Mouse (Mus musculus) neural tube, embryonic 13.5 days (tissue): ENCODE results near the gene Xcl1. TPM values are rescaled to one million over a fixed set of nuclear protein-coding genes. Genes with fewer than 3 reads are reported as not detected.
"Not testable (repeated sequence)": the region's sequence is repeated elsewhere in the genome, so short reads cannot be mapped to it uniquely, and the experiment has no call there.

ENCODE experiments used
- ATAC-seq: fragments of 200-750 bp; cut with Nextera tagmentation; 2 replicates; pipeline ENCODE4 v1.8.0; 2017; ENCODE audit warnings: low read depth, mild to moderate bottlenecking, moderate TSS enrichment, moderate library complexity
- H3K27ac ChIP-seq: fragments of 300-500 bp; sonication (generic); replicated peaks from 2 replicates; pipeline ENCODE4 v1.5.1; 2015; ENCODE audit warnings: moderate library complexity, mild to moderate bottlenecking, inconsistent platforms
- H3K27me3 ChIP-seq: fragments of 300-500 bp; sonication (generic); 2 replicates; pipeline ENCODE4 v1.6.1; 2015; ENCODE audit warnings: mild to moderate bottlenecking, inconsistent platforms
- H3K36me3 ChIP-seq: fragments of 300-500 bp; sonication (generic); 2 replicates; pipeline ENCODE4 v1.6.1; 2015; ENCODE audit warnings: mild to moderate bottlenecking, inconsistent platforms
- H3K4me1 ChIP-seq: fragments of 300-500 bp; sonication (generic); replicated peaks from 2 replicates; pipeline ENCODE4 v1.6.1; 2015; ENCODE audit warnings: inconsistent platforms
- H3K4me2 ChIP-seq: fragments of 300-500 bp; sonication (generic); 2 replicates; pipeline ENCODE4 v1.6.1; 2015; ENCODE audit warnings: inconsistent platforms, mild to moderate bottlenecking, moderate library complexity
- H3K4me3 ChIP-seq: fragments of 300-500 bp; sonication (generic); 2 replicates; pipeline ENCODE4 v1.5.1; 2015; ENCODE audit warnings: mild to moderate bottlenecking, inconsistent platforms
- H3K9ac ChIP-seq: fragments of 300-500 bp; sonication (generic); 2 replicates; pipeline ENCODE4 v1.6.1; 2015; ENCODE audit warnings: moderate library complexity, mild to moderate bottlenecking, inconsistent platforms
- H3K9me3 ChIP-seq: fragments of 300-500 bp; sonication (generic); 2 replicates; pipeline ENCODE4 v1.6.1; 2016; ENCODE audit warnings: inconsistent platforms
- WGBS: fragments of 180-500 bp; shearing (Covaris S2); methylation state at CpG from one replicate; pipeline ENCODE4 v1.1.7; 2015; 5-methylcytosine and 5-hydroxymethylcytosine counted together
- polyA plus RNA-seq: library from polyadenylated mRNA; unstranded; fragments of >200 nt; fragmentation: Nextera tagmentation; extraction: Ambion mirVana; gene quantifications from 2 replicates; pipeline ENCODE4 v1.2.1, GENCODE M21; 2015

Gene Xcl1
- not detected in 2 replicates for polyA plus RNA-seq

DNA sequence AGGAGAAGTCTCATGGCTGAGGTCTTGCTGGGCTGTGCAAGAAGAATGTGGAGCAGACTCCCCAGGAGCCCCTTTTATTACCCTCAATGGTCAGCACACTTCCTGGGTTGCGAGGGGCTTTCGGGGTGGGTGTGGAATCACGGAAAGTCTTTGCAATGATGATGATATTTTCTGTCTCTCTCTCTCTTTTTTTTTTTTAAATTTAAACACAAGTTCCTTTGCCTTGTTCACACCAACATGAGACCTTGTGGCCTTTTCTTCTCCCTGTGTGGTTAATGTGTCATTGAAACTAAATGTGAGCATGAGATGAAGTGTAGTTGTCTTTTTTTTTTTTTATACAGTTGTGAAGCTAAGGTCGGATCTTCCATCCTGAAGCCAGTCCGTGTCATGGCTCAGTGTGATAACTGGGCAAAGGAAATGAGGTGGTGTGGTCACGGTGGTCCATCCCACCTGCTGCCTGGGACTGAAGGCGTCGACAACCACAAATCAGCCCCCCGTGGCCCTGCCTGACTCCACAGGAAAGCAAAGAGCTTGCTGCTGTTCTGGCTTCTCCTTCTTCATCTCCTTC, at the start of gene Xcl1:
TSS of gene Xcl1 (minus strand) at position 51 of the 568 bp plus-strand sequence.
- 63% methylated on average over 9 of the region's 9 CpGs for WGBS
- no peaks in the 10 kb centered on the region for H3K27me3 ChIP-seq
- no peak for ATAC-seq
- H3K4me1 ChIP-seq: no peaks in the 10 kb centered on the region
- H3K4me2 ChIP-seq: no peak within 1 kb of the TSS
- no peak within 1 kb of the TSS for H3K9ac ChIP-seq
- H3K9me3 ChIP-seq: no peaks in the 10 kb centered on the region
- H3K4me3 ChIP-seq: no peak within 1 kb of the TSS
- no peak within 1 kb of the TSS for H3K27ac ChIP-seq
- no peaks in the 10 kb centered on the region for H3K36me3 ChIP-seq

DNA sequence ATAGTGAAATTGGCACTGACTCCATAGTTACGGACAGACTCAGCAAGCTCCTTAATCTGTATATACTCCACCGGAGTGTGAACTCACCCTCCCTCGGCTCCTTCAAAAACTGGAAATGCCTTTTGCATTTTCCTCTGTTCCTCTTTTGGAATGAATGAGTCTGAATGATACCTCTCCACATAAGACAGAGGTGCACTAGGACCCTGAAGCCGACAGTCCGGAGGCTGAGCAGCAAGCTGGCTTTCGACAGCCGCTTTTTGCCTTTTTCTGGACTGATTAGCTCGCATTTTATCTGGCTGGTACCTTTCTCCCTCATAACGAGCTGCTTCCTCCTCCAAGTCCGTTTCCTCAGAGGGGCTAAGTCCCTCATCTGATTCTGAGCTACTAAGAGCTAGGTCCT, 49.4 kb upstream of the Xcl1 start:
- not testable (repeated sequence) for H3K4me2 ChIP-seq, H3K27me3 ChIP-seq, H3K27ac ChIP-seq, H3K4me3 ChIP-seq, H3K36me3 ChIP-seq, H3K4me1 ChIP-seq, H3K9ac ChIP-seq, ATAC-seq
- 93% methylated on average over 10 of the region's 10 CpGs for WGBS
- 0 out of 2 replicates have a peak, but pooled peaks cover 15% of the 10 kb centered on the region for H3K9me3 ChIP-seq

DNA sequence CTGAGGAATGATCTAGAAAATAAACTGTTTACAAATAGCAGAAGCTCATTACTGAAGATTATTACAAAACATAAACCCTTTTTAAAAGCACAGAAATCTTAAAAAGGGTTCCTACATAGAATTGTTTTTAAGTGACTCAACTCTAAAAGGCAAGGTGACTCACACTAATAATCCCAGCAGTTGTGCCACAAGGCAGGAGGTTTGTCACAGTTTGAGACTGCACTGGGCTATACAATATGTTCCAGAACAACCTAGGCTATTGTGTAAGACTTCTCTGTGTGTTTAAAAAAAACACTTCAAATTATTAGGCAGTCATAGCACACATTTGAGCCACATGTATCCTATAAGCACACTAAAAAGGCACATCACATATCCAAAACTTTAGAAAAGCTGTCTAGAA, 42.0 kb upstream of the Xcl1 start:
- H3K27me3 ChIP-seq: no peaks in the 10 kb centered on the region
- no peak overlapping the region for H3K27ac ChIP-seq
- H3K9me3 ChIP-seq: no peaks in the 10 kb centered on the region
- H3K4me3 ChIP-seq: no peak overlapping the region
- no peak overlapping the region for H3K9ac ChIP-seq
- ATAC-seq: no peak
- H3K4me2 ChIP-seq: no peak overlapping the region
- no peaks in the 10 kb centered on the region for H3K36me3 ChIP-seq
- no peaks in the 10 kb centered on the region for H3K4me1 ChIP-seq

- Histone ChIP-seq H3K27ac (no peak overlapping the region), H3K4me1 (no peaks in the 10 kb centered on the region), H3K36me3 (no peaks in the 10 kb centered on the region), H3K4me2 (no peak overlapping the region), H3K9ac (no peak overlapping the region), H3K27me3 (no peaks in the 10 kb centered on the region), H3K9me3 (no peaks in the 10 kb centered on the region), H3K4me3 (no peak overlapping the region)
- no peak for ATAC-seq
- WGBS: 79% methylated on average over 7 of the region's 7 CpGs
Measured at GRCm38 (mm10) chr1:164975729-164976128, 40.4 kb upstream of the Xcl1 start.

DNA sequence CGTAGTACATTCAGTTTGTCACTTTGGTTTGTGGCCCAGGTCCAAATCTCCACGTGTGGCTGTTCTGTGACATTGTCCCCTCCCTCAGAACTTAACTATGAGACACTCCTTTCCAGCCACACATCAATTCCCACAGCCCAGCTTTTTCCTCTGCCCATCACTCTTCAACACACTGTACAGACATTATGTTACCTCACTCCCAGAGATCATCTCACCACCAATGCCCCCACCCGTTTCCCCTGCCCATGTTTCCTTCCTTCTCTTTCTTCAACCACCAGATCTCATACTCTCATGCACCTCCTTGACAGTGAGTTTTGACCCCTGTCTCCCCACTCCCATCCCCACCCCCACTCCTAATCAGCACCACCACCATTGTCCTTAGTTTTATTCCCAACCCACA, 39.9 kb upstream of the Xcl1 start:
- no peak overlapping the region for H3K9ac ChIP-seq
- ATAC-seq: no peak
- no peaks in the 10 kb centered on the region for H3K36me3 ChIP-seq
- H3K27me3 ChIP-seq: no peaks in the 10 kb centered on the region
- H3K9me3 ChIP-seq: no peaks in the 10 kb centered on the region
- no peak overlapping the region for H3K4me3 ChIP-seq
- WGBS: 86% methylated on average over 3 of the region's 3 CpGs
- no peaks in the 10 kb centered on the region for H3K4me1 ChIP-seq
- no peak overlapping the region for H3K4me2 ChIP-seq
- no peak overlapping the region for H3K27ac ChIP-seq

- no peaks in the 10 kb centered on the region for H3K36me3 ChIP-seq
- WGBS: 33% methylated on average over 3 of the region's 3 CpGs
- no peak for ATAC-seq
- H3K27ac ChIP-seq: no peak overlapping the region
- no peaks in the 10 kb centered on the region for H3K27me3 ChIP-seq
- H3K4me1 ChIP-seq: no peaks in the 10 kb centered on the region
- no peaks in the 10 kb centered on the region for H3K9me3 ChIP-seq
- H3K4me3 ChIP-seq: no peak overlapping the region
- no peak overlapping the region for H3K4me2 ChIP-seq
- no peak overlapping the region for H3K9ac ChIP-seq
Measured at GRCm38 (mm10) chr1:164973790-164974189, 38.5 kb upstream of the Xcl1 start.

DNA sequence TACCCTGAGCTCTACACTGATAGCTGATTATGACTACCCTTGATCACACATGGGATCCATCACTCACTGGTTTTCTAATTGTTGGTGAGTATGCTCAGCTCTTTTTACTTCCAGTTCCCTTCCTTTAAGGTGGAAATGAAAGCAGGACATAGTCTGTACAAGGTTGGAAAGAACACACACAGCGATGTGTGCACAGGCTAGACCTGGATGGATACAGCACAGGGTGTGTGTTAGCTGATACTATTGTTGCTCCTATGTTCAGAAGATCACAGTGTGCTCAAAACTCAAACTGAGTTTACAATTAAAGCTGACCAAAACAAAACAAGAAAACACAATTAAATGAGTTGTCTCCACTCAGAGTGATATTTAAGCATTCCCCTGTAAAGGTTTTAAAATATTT, 38.0 kb upstream of the Xcl1 start:
- no peak for ATAC-seq
- H3K9me3 ChIP-seq: no peaks in the 10 kb centered on the region
- H3K4me2 ChIP-seq: no peak overlapping the region
- H3K36me3 ChIP-seq: no peaks in the 10 kb centered on the region
- WGBS: 86% methylated on average over 1 of the region's 1 CpGs
- no peaks in the 10 kb centered on the region for H3K27me3 ChIP-seq
- no peak overlapping the region for H3K27ac ChIP-seq
- H3K4me3 ChIP-seq: no peak overlapping the region
- no peak overlapping the region for H3K9ac ChIP-seq
- no peaks in the 10 kb centered on the region for H3K4me1 ChIP-seq

DNA sequence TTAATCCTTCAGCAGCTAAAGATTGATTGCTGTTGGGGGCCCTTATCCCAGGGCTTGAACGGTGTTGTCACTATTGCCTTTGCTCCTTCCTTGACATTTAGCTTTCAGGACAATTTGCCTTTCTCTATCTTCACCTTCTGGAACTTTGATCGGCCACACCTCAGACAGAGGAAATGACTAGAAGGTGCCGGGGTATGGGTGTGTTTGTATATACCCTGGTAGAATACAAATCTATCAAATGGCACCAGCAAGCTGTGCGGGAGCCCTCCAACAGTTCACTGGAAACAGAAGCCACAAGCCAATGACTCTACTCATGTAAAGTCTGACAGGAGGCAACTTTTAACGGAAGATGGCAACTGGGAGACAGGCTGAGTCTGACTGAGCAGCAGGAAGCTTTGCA, 37.4 kb upstream of the Xcl1 start:
- Histone ChIP-seq H3K27ac (no peak overlapping the region), H3K27me3 (no peaks in the 10 kb centered on the region), H3K4me1 (no peaks in the 10 kb centered on the region), H3K9ac (no peak overlapping the region), H3K9me3 (no peaks in the 10 kb centered on the region), H3K36me3 (no peaks in the 10 kb centered on the region), H3K4me2 (no peak overlapping the region), H3K4me3 (no peak overlapping the region)
- no peak for ATAC-seq
- 96% methylated on average over 5 of the region's 5 CpGs for WGBS

DNA sequence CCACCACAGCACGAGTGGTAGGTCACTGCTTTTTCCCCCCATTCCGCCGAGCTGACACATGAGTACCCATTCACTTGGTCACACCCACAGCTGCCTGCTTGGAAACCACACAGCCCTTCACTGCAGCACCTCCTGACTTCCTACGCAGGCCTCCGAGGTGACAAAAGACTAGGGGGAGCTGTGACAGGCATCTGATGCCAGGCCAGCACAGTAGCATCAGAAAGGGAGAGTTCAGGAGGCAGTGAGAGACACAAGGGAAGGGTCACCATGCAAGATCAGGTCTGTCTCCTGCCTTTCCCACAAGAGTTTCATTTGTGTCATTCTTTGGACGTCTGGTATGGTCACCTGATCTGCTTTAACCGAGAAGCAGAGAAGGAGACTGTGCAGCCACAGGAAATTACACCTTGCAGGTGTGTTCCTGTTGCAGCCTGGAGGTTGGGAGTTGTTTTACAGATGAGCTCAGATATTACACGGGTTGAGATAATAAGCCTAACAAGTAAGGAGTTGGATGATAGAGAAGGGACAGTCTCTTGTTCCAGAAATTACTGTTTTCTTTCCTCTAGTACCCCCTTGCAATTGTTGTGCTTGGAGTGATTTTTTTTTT, 30.9 kb upstream of the Xcl1 start:
- H3K9ac ChIP-seq: no peak overlapping the region
- H3K4me1 ChIP-seq: 0 out of 2 replicates have a peak, but pooled peaks cover 4% of the 10 kb centered on the region
- H3K4me2 ChIP-seq: no peak overlapping the region
- H3K27ac ChIP-seq: no peak overlapping the region
- 55% methylated on average over 8 of the region's 8 CpGs for WGBS
- no peaks in the 10 kb centered on the region for H3K36me3 ChIP-seq
- H3K9me3 ChIP-seq: no peaks in the 10 kb centered on the region
- no peak for ATAC-seq
- H3K27me3 ChIP-seq: no peaks in the 10 kb centered on the region
- no peak overlapping the region for H3K4me3 ChIP-seq

DNA sequence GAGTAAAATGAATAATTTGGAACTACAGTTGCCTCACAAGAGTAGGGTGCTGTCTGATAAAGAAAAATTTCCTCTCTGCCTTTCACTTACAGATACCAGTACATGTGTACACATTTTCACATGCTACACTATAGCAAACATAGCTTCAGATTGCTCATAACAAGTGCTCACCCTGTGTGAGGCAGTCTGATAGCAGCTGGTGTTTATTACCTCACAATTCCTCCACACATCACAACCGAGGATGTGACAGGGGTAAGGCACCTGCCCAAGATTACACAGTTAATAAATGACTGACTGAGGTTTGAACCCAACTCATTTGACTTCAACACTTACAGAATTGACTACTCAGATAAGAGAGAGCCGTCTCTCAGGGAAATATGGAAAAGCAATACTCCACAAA, 25.3 kb upstream of the Xcl1 start:
- ATAC-seq: no peak
- WGBS: 43% methylated on average over 2 of the region's 2 CpGs
- H3K27ac ChIP-seq: no peak overlapping the region
- H3K27me3 ChIP-seq: no peaks in the 10 kb centered on the region
- no peaks in the 10 kb centered on the region for H3K9me3 ChIP-seq
- H3K9ac ChIP-seq: no peak overlapping the region
- H3K4me3 ChIP-seq: no peak overlapping the region
- H3K36me3 ChIP-seq: no peaks in the 10 kb centered on the region
- peaks cover 12% of the 10 kb centered on the region for H3K4me1 ChIP-seq
- H3K4me2 ChIP-seq: no peak overlapping the region

DNA sequence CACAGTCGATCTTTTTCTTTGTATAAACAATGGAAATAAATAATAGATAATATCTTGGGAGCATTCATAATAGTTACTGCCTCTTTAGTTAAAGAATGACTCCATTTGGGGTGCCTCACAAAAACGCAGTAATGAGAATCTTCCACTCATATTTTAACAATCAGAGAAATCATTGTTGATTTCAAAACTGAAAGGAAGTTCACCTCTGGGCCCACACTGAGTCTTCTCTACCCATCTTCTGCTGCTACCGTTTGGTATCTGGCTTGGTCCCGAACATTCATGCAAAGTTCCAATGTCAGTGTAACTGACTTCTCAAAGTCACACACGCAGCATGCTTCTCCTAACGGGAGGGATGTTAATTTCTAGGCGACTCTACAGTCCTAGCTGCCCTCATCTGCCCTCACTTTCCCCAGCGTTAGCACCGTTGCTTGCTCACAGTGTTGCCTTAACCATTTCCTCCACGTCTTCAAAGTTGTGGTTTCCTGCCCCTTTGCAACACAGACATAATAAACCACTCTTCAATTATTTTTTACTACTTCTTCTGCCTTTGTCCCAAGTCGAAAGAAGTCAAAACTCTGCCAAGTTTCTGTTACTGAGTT, 24.6 kb upstream of the Xcl1 start:
- 35% methylated on average over 11 of the region's 11 CpGs for WGBS
- Histone ChIP-seq H3K9ac (no peak overlapping the region), H3K4me2 (no peak overlapping the region), H3K27me3 (no peaks in the 10 kb centered on the region), H3K27ac (no peak overlapping the region), H3K4me1 (peaks cover 12% of the 10 kb centered on the region), H3K9me3 (no peaks in the 10 kb centered on the region), H3K4me3 (no peak overlapping the region), H3K36me3 (no peaks in the 10 kb centered on the region)
- ATAC-seq: no peak

- Histone ChIP-seq H3K9me3 (no peaks in the 10 kb centered on the region), H3K27ac (no peak overlapping the region), H3K27me3 (no peaks in the 10 kb centered on the region), H3K36me3 (no peaks in the 10 kb centered on the region), H3K4me2 (no peak overlapping the region), H3K4me1 (peaks cover 12% of the 10 kb centered on the region), H3K4me3 (no peak overlapping the region), H3K9ac (no peak overlapping the region)
- WGBS: 91% methylated on average over 3 of the region's 3 CpGs
- ATAC-seq: no peak
Measured at GRCm38 (mm10) chr1:164959160-164959559, 23.8 kb upstream of the Xcl1 start.

GRCm38 (mm10) chr1:164957974-164958373, 22.6 kb upstream of the Xcl1 start:
- no peaks in the 10 kb centered on the region for H3K27me3 ChIP-seq
- WGBS: 96% methylated on average over 3 of the region's 3 CpGs
- no peaks in the 10 kb centered on the region for H3K9me3 ChIP-seq
- ATAC-seq: no peak
- no peak overlapping the region for H3K27ac ChIP-seq
- H3K4me1 ChIP-seq: peaks cover 12% of the 10 kb centered on the region
- no peak overlapping the region for H3K4me3 ChIP-seq
- H3K36me3 ChIP-seq: no peaks in the 10 kb centered on the region
- no peak overlapping the region for H3K9ac ChIP-seq
- no peak overlapping the region for H3K4me2 ChIP-seq
